Mouse (Mus musculus): ENCODE data around the gene 1700010I14Rik. TPM values are rescaled to one million over a fixed set of nuclear protein-coding genes. Genes with fewer than 3 reads are reported as not detected.
A peak's percentile ranks its signal among the peaks of the same experiment; 100 is the strongest.

The 1700010I14Rik gene
- polyA plus RNA-seq, 1 experiment from 2014 or later, result 2.6 TPM

DNA sequence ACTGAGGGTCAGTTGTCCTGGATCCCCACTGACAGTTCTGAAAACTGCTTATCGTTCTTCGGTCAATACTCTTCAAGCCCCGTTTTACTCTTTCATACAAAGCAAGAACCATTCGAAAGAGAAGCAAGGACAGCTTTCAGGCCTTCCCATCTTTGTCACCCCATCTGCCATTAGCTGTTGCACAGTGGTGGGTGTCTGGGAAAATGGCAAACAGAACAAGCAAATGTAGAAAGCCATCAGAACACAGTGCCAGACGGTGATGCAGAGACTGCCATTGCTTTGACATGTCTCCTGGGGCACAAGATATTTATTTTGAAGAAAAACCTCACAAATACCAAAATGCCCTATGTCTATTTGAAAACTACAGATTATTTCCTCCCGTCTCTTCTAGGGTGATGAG is 11.4 kb upstream of the 1700010I14Rik start:
- Histone ChIP-seq H3K9me3 (no peaks in the 10 kb centered on the region), H3K27me3 (replicated peaks; ENCODE audit: low read depth, poor library complexity, severe bottlenecking) (no peaks in the 10 kb centered on the region), H3K4me1 (peaks cover 31% of the 10 kb centered on the region), H3K4me3 (no peak overlapping the region), H3K27ac (replicated peaks) (no peak overlapping the region), H3K36me3 (replicated peaks) (peaks cover 7% of the 10 kb centered on the region; the same call in 1 of the 2 replicates)
- 89% methylated on average over 6 of the region's 6 CpGs for whole genome bisulfite sequencing
- no peak for DNase-seq (ENCODE audit: low spot score)

DNA sequence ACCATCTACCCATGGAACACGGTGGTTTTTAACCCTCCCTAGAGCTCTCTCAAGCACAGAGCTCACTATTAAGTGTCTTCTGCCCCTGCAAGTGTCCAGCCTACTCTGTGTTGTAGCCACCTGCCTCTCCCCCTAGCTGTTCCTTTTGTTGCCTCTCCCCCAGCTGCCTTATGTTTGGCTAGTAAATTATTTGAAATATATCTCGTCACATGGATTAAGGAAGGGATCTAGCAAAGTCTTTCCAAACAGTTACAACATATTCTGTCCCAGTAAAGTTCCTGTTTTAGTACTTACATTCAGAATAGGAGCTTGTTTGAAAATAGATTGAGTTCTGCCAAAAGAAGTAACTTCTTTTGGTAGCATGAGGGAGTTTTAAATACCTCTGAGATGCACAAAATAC is 10.9 kb upstream of the 1700010I14Rik start:
- H3K4me1 ChIP-seq, result peaks cover 26% of the 10 kb centered on the region
- 78% methylated on average over 2 of the region's 2 CpGs for WGBS
- DNase-seq (ENCODE audit: low spot score), result no peak
- no peak overlapping the region for H3K27ac ChIP-seq (replicated peaks)
- no peaks in the 10 kb centered on the region for H3K9me3 ChIP-seq
- H3K4me3 ChIP-seq, result no peak overlapping the region
- peaks cover 8% of the 10 kb centered on the region; the same call in 1 of the 2 replicates for H3K36me3 ChIP-seq (replicated peaks)
- H3K27me3 ChIP-seq (replicated peaks; ENCODE audit: low read depth, poor library complexity, severe bottlenecking), result no peaks in the 10 kb centered on the region

DNA sequence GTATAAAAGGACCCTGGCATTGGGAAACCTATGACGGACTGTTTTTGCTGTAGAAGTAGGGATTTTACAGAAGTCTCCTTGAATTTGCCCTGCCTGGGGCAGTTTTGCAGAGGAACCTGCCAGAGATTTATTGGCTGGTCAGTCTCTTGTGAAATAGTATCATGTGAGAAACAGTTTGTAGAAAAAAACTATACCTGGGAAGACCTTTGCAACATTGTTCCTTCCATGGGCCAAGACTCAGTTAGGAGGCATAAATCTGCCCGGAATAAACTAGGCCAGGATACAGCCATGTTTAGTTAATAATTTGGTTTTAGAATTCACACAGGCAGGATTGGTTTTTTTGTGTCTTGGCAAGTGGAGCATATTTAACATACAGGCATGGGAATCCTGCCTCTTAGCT is 4.6 kb upstream of the 1700010I14Rik start:
- Histone ChIP-seq H3K4me3 (no peak overlapping the region), H3K9me3 (no peaks in the 10 kb centered on the region), H3K4me1 (peaks cover 2% of the 10 kb centered on the region), H3K36me3 (replicated peaks) (peaks cover 8% of the 10 kb centered on the region; the same call in 1 of the 2 replicates), H3K27ac (replicated peaks) (no peak overlapping the region), H3K27me3 (replicated peaks; ENCODE audit: low read depth, poor library complexity, severe bottlenecking) (no peaks in the 10 kb centered on the region)
- 87% methylated on average over 2 of the region's 2 CpGs for WGBS
- DNase-seq (ENCODE audit: low spot score), result no peak

DNA sequence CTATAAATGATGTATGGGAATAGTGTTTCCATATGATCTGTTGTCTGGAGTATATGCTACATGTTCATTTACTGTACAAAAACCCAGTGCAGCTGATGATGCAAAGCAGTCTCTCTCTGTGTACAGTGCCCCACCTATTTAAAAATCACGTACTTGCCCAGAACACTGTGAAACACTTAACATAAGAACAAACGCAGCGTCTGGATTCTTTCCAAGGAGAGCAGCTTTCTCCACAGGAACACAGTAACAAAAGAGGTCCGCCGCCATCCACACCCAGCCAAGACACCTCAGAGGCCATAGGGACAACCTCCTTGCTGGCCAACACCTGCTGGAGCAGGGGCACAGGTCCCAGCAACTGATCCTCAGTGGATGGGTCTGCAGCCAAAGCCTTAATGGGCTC is 2.4 kb upstream of the 1700010I14Rik start:
- Histone ChIP-seq H3K9me3 (no peaks in the 10 kb centered on the region), H3K36me3 (replicated peaks) (0 out of 2 replicates have a peak, but pooled peaks cover 3% of the 10 kb centered on the region), H3K27me3 (replicated peaks; ENCODE audit: low read depth, poor library complexity, severe bottlenecking) (no peaks in the 10 kb centered on the region), H3K4me1 (peaks cover 10% of the 10 kb centered on the region), H3K4me3 (no peak overlapping the region), H3K27ac (replicated peaks) (no peak overlapping the region)
- 81% methylated on average over 5 of the region's 5 CpGs for WGBS
- DNase-seq (ENCODE audit: low spot score), result no peak

DNA sequence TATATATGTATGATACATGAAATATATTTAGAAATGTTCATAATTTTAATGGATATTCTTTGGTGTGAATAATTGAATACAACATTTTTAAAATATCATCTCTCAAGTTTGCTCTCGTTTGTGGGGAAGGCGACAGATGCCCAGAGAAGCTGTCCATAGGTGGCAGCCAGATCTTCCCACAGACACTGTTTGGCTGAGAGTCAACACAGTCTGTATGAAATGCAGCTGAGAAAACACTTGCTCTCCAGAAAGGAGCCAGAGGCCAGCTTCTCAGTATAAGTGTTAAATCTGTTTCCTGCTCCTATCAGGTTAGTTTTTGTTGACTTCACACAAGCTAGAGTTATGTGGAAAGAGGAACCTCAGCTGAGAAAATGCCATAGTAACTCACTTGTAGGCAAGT is 1.6 kb upstream of the 1700010I14Rik start:
- peaks cover 10% of the 10 kb centered on the region for H3K4me1 ChIP-seq
- 0 out of 2 replicates have a peak, but pooled peaks cover 3% of the 10 kb centered on the region for H3K36me3 ChIP-seq (replicated peaks)
- H3K27ac ChIP-seq (replicated peaks), result no peak overlapping the region
- no peak overlapping the region for H3K4me3 ChIP-seq
- no peak for DNase-seq (ENCODE audit: low spot score)
- 83% methylated on average over 2 of the region's 2 CpGs for WGBS
- no peaks in the 10 kb centered on the region for H3K27me3 ChIP-seq (replicated peaks; ENCODE audit: low read depth, poor library complexity, severe bottlenecking)
- no peaks in the 10 kb centered on the region for H3K9me3 ChIP-seq

DNA sequence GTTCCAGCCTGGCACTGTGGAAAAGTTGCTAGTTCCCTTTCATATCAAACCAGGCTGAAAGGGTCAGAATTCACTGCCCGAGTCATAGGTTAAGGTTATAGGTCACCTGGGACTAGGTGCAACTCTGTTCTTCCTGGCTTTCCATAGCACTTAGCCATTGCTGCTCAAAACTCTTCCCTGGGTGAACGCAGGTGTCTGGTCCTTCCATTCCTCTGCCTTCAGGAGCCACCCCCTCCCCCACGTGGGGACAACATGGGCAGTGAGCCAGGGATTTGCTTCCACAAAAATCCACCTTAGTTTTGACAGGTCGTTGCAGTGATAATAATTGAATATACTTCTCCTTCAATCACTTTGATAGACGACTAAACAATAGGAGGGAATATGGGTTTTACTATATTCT is 764 bp upstream of the 1700010I14Rik start:
- no peak overlapping the region for H3K27ac ChIP-seq (replicated peaks)
- no peaks in the 10 kb centered on the region for H3K9me3 ChIP-seq
- WGBS, result 83% methylated on average over 5 of the region's 5 CpGs
- H3K4me3 ChIP-seq, result no peak overlapping the region
- DNase-seq (ENCODE audit: low spot score), result no peak
- H3K4me1 ChIP-seq, result peaks cover 10% of the 10 kb centered on the region
- H3K27me3 ChIP-seq (replicated peaks; ENCODE audit: low read depth, poor library complexity, severe bottlenecking), result no peaks in the 10 kb centered on the region
- peaks cover 4% of the 10 kb centered on the region for H3K36me3 ChIP-seq (replicated peaks)

DNA sequence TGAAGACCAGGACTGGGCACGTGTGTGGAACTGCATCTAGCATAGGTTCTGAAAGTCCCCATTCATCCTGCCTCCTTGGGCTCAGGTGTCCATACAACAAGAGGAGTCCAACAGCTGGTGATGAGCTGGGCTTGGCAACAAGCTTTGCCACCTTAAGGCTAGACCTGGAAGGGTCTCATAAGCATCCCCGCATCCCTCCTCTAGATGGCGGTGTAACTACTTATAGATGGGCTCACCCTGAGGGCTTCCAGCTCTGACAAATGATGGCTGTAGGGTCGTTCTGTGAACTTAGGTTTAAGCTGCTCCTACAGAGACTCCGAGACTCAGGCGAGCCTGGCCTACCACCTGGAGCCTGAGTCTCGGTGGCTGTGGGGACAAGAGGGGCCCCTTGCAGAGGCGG is 3.0 kb downstream of the 1700010I14Rik start:
- H3K27ac ChIP-seq (replicated peaks), result no peak overlapping the region
- no peak overlapping the region for H3K4me3 ChIP-seq
- DNase-seq (ENCODE audit: low spot score), result peak; percentile 21
- peaks cover 28% of the 10 kb centered on the region for H3K36me3 ChIP-seq (replicated peaks)
- H3K9me3 ChIP-seq, result no peaks in the 10 kb centered on the region
- peaks cover 10% of the 10 kb centered on the region for H3K4me1 ChIP-seq
- WGBS, result 28% methylated on average over 8 of the region's 8 CpGs
- no peaks in the 10 kb centered on the region for H3K27me3 ChIP-seq (replicated peaks; ENCODE audit: low read depth, poor library complexity, severe bottlenecking)

DNA sequence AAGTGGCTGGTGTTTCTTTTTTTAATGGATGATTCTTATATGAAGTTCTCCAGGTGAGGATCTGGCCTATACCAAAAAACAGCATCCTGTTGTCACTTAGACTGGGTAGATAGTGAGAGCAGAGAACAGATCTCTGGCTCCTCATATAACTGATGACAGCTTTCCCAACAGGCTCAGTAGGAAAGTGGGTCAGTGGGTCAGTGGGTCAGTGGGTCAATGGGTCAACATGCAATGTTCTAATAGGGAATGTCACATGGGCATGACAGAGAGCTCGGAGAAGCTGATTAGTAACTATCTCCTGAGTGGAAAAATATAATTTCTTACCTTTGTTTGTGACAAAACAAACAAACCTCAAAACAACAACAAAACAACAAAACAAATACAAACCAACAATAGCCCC is 7.2 kb downstream of the 1700010I14Rik start:
- no peaks in the 10 kb centered on the region for H3K4me1 ChIP-seq
- H3K4me3 ChIP-seq, result no peak overlapping the region
- no peaks in the 10 kb centered on the region for H3K9me3 ChIP-seq
- 78% methylated on average over 1 of the region's 1 CpGs for WGBS
- peaks cover 53% of the 10 kb centered on the region for H3K36me3 ChIP-seq (replicated peaks)
- H3K27ac ChIP-seq (replicated peaks), result no peak overlapping the region
- H3K27me3 ChIP-seq (replicated peaks; ENCODE audit: low read depth, poor library complexity, severe bottlenecking), result no peaks in the 10 kb centered on the region
- no peak for DNase-seq (ENCODE audit: low spot score)

DNA sequence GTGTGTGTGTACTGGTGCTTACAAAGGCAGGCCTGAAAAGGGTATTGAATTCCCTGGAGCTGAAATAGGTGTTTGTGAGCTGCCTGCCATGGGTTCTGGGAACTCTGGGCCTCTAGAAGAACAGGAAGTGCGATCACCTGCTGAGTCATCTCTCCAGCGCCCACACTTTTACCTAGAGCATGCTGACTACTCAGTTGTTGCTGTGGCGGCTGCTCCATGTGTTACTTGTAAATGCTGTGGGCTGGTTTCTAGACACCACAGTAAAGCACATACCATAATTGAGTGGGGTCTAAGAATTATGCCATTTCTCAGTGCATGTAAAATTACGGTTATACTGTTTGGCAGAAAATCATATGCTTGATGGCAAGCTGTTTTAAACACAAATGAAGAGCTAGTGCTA is 14.3 kb downstream of the 1700010I14Rik start:
- Histone ChIP-seq H3K36me3 (replicated peaks) (peaks cover 24% of the 10 kb centered on the region), H3K4me1 (no peaks in the 10 kb centered on the region), H3K4me3 (no peak overlapping the region), H3K27ac (replicated peaks) (no peak overlapping the region), H3K27me3 (replicated peaks; ENCODE audit: low read depth, poor library complexity, severe bottlenecking) (no peaks in the 10 kb centered on the region), H3K9me3 (no peaks in the 10 kb centered on the region)
- WGBS, result 80% methylated on average over 4 of the region's 4 CpGs
- DNase-seq (ENCODE audit: low spot score), result no peak

DNA sequence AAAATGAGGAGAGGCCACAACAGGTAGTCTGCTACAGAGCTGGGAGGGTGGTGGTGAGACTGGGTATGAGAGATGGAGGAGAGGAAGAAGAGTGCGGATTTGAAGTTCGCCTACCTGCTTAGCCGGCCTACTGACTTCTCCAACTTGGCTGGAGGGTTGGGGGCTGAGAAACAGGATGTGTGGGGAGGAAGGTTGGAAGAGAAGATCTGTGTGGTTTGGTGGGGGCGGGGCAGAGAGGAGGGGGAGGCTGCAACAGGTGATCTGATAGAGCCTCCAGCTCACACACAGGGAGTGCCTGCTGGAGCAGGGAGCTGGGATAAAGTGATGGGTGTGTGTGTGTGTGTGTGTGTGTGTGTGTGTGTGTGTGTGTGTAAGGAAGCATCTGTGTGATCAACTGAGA is 16.4 kb downstream of the 1700010I14Rik start:
- Histone ChIP-seq H3K9me3 (no peaks in the 10 kb centered on the region), H3K4me1 (no peaks in the 10 kb centered on the region), H3K4me3 (no peak overlapping the region), H3K27me3 (replicated peaks; ENCODE audit: low read depth, poor library complexity, severe bottlenecking) (no peaks in the 10 kb centered on the region), H3K27ac (replicated peaks) (no peak overlapping the region), H3K36me3 (replicated peaks) (peaks cover 14% of the 10 kb centered on the region)
- WGBS, result 76% methylated on average over 4 of the region's 4 CpGs
- no peak for DNase-seq (ENCODE audit: low spot score)

DNA sequence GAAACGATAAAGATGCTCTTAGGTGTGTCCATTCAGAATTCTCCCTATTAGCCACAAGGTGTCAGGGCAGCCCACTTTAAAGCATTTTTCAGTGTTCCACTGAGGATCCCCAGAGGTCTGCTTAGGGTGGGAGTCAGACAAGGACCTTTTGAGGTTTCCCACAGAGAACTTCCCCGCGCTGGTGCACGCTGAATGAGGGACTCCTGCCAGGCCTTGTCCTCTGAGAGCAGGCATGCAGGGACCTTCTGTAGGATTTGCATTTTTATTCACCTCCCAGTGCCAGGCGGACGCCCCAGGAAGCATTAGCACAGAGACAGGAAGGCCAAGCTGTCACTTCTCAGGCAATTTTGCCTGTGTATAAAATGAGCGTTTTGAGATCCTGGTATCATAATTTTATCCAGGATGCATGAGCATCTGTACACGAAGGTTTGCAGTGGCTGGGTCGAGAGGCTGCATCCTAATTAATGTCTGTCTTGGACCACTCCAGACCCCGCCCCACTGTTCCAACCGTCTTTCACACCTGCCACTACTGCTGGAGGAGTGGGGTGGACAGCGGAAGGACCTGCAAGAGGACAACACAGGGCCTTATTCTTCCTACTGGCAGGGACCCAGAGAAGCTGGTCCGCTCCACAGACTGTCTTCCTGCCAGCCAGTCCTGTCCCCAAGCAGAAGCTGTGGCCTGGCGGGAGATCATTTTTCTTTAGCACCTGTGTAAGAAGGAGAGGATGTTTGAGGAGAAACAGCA is 35.2 kb downstream of the 1700010I14Rik start:
- WGBS, result 31% methylated on average over 14 of the region's 14 CpGs
- Histone ChIP-seq H3K4me3 (no peak overlapping the region), H3K27me3 (replicated peaks; ENCODE audit: low read depth, poor library complexity, severe bottlenecking) (no peaks in the 10 kb centered on the region)

DNA sequence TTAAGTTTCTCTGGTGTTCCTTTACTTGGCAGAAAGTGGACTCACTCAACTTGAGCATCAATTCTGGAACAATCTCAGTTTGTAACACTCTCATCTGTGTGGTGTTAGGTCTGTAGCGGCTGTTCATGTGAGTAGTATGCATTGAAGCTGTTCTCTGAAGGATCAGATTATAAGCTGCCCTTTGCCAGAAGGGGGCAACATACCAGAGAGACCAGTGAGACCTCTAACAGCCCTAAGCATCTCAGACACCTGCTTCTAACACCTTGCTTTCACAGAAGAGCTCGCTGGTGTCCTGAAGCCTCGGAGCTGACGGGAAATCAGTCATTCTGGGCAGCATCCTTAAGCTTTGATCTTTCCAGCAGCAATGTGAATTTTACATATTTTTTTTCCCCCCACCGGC is 42.0 kb downstream of the 1700010I14Rik start:
- WGBS, result 74% methylated on average over 5 of the region's 5 CpGs
- DNase-seq (ENCODE audit: low spot score), result no peak
- no peak overlapping the region for H3K4me3 ChIP-seq

More for the DNA sequence above, 35.2 kb downstream of the 1700010I14Rik start:
- no peak overlapping the region for H3K27ac ChIP-seq (replicated peaks)
- no peaks in the 10 kb centered on the region for H3K36me3 ChIP-seq (replicated peaks)
- DNase-seq (ENCODE audit: low spot score), result no peak
- no peaks in the 10 kb centered on the region for H3K9me3 ChIP-seq
- no peaks in the 10 kb centered on the region for H3K4me1 ChIP-seq

More for the DNA sequence above, 42.0 kb downstream of the 1700010I14Rik start:
- no peaks in the 10 kb centered on the region for H3K36me3 ChIP-seq (replicated peaks)
- H3K4me1 ChIP-seq, result peaks cover 12% of the 10 kb centered on the region; the same call in 1 of the 2 replicates
- no peaks in the 10 kb centered on the region for H3K9me3 ChIP-seq
- no peak overlapping the region for H3K27ac ChIP-seq (replicated peaks)
- H3K27me3 ChIP-seq (replicated peaks; ENCODE audit: low read depth, poor library complexity, severe bottlenecking), result no peaks in the 10 kb centered on the region; the same call in 1 of the 2 replicates
